Mouse (Mus musculus) neural tube, embryonic 15.5 days (tissue): ENCODE measurements around the gene Otop2. TPM values are rescaled to one million over a fixed set of nuclear protein-coding genes. Genes with fewer than 3 reads are reported as not detected.

ENCODE experiments used
- ATAC-seq: fragments of 200-750 bp; cut with Nextera tagmentation; 2 replicates; pipeline ENCODE4 v1.8.0; 2017; ENCODE audit warnings: mild to moderate bottlenecking, moderate TSS enrichment, moderate library complexity; ENCODE audit not compliant: low FRiP score
- H3K27ac ChIP-seq: fragments of 300-500 bp; sonication (generic); replicated peaks from 2 replicates; pipeline ENCODE4 v1.5.1; 2015; ENCODE audit warnings: mild to moderate bottlenecking, inconsistent platforms
- H3K27me3 ChIP-seq: fragments of 300-500 bp; sonication (generic); replicated peaks from 2 replicates; pipeline ENCODE4 v1.6.1; 2015; ENCODE audit warnings: inconsistent platforms
- H3K36me3 ChIP-seq: fragments of 300-500 bp; sonication (generic); 2 replicates; pipeline ENCODE4 v1.6.1; 2015; ENCODE audit warnings: inconsistent platforms
- H3K4me1 ChIP-seq: fragments of 300-500 bp; sonication (generic); 2 replicates; pipeline ENCODE4 v1.6.1; 2015; ENCODE audit warnings: inconsistent platforms
- H3K4me2 ChIP-seq: fragments of 300-500 bp; sonication (generic); 2 replicates; pipeline ENCODE4 v1.6.1; 2015; ENCODE audit warnings: inconsistent platforms, mild to moderate bottlenecking, moderate library complexity
- H3K4me3 ChIP-seq: fragments of 300-500 bp; sonication (generic); replicated peaks from 2 replicates; pipeline ENCODE4 v1.5.1; 2015; ENCODE audit warnings: mild to moderate bottlenecking, inconsistent platforms
- H3K9ac ChIP-seq: fragments of 300-500 bp; sonication (generic); replicated peaks from 2 replicates; pipeline ENCODE4 v1.6.1; 2015; ENCODE audit warnings: mild to moderate bottlenecking, inconsistent platforms
- H3K9me3 ChIP-seq: fragments of 300-500 bp; sonication (generic); replicated peaks from 2 replicates; pipeline ENCODE4 v1.6.1; 2016; ENCODE audit warnings: inconsistent platforms
- WGBS: fragments of 180-500 bp; shearing (Covaris S2); methylation state at CpG from one replicate; pipeline ENCODE4 v1.1.7; 2015; ENCODE audit warnings: mixed read lengths; 5-methylcytosine and 5-hydroxymethylcytosine counted together
- polyA plus RNA-seq: library from polyadenylated mRNA; unstranded; fragments of >200 nt; fragmentation: Nextera tagmentation; extraction: Ambion mirVana; gene quantifications from 2 replicates; pipeline ENCODE4 v1.2.1, GENCODE M21; 2015

Gene Otop2
- polyA plus RNA-seq, 1 experiment from 2014 or later: 0.15 TPM

DNA sequence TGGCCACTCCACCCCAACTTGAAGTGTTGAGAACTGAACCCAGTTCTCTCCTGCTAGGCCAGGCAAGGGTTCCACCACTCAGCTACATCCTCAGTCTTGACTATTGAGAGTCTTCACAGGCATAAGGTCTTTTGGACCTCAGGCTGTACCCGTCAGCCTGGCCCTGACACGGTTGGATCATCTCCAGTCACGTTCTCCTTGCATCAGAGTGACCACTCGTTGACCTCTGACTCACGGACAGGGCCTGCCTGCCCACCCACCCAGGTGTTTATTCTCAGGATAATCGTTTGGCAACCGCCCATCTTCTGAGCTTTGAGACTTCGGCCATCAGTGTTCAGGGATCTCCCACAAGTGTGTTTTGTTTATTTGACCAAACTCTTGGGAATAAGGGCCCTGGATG, 3.8 kb upstream of the Otop2 start:
- Histone ChIP-seq H3K27ac (no peak overlapping the region), H3K4me1 (peaks cover 4% of the 10 kb centered on the region; the same call in 1 of the 2 replicates), H3K36me3 (no peaks in the 10 kb centered on the region), H3K4me3 (no peak overlapping the region), H3K27me3 (peaks cover 5% of the 10 kb centered on the region), H3K4me2 (no peak overlapping the region), H3K9ac (no peak overlapping the region), H3K9me3 (no peaks in the 10 kb centered on the region)
- WGBS: 81% methylated on average over 8 of the region's 8 CpGs
- ATAC-seq: no peak

- no peak overlapping the region for H3K9ac ChIP-seq
Observed at GRCm38 (mm10) chr11:115308781-115309180, 1.8 kb downstream of the Otop2 start.

DNA sequence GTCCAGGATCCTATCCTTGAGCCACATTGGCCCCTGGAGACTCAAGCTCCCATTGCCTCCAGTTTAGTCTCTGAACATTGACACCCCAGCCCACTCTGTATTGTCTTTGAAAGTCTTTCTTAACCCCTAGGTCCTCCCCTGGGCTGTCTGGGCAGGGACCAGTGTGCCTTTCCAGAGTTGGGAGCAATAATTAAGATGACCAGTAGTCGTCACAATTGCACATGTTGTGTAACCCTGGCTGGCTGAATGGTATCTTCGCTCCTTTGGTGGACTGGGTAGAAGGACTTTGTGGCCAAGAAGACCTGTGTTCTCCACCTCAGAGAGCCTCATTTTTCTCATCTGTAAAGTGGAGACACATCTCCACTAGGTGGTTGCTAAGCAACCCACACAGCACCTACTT, 7.3 kb downstream of the Otop2 start:
- WGBS: 48% methylated on average over 2 of the region's 2 CpGs

More at GRCm38 (mm10) chr11:115308781-115309180, 1.8 kb downstream of the Otop2 start:
- H3K27me3 ChIP-seq: peaks cover 14% of the 10 kb centered on the region
- H3K9me3 ChIP-seq: no peaks in the 10 kb centered on the region
- peaks cover 4% of the 10 kb centered on the region; the same call in 1 of the 2 replicates for H3K4me1 ChIP-seq
- no peaks in the 10 kb centered on the region for H3K36me3 ChIP-seq
- 57% methylated on average over 1 of the region's 1 CpGs for WGBS
- no peak overlapping the region for H3K4me3 ChIP-seq
- no peak overlapping the region for H3K27ac ChIP-seq
- no peak overlapping the region for H3K4me2 ChIP-seq
- no peak for ATAC-seq

GRCm38 (mm10) chr11:115317204-115317603, 10.2 kb downstream of the Otop2 start:
- Histone ChIP-seq H3K27me3 (peaks cover 92% of the 10 kb centered on the region), H3K9ac (no peak overlapping the region), H3K4me2 (no peak overlapping the region), H3K27ac (no peak overlapping the region), H3K4me3 (no peak overlapping the region), H3K4me1 (peaks cover 26% of the 10 kb centered on the region), H3K36me3 (no peaks in the 10 kb centered on the region), H3K9me3 (no peaks in the 10 kb centered on the region)
- no peak for ATAC-seq
- 69% methylated on average over 7 of the region's 7 CpGs for WGBS

More for the DNA sequence above, 7.3 kb downstream of the Otop2 start:
- Histone ChIP-seq H3K27ac (no peak overlapping the region), H3K27me3 (peaks cover 67% of the 10 kb centered on the region), H3K9me3 (no peaks in the 10 kb centered on the region), H3K9ac (no peak overlapping the region), H3K36me3 (no peaks in the 10 kb centered on the region), H3K4me2 (no peak overlapping the region), H3K4me1 (peaks cover 12% of the 10 kb centered on the region), H3K4me3 (no peak overlapping the region)
- no peak for ATAC-seq

DNA sequence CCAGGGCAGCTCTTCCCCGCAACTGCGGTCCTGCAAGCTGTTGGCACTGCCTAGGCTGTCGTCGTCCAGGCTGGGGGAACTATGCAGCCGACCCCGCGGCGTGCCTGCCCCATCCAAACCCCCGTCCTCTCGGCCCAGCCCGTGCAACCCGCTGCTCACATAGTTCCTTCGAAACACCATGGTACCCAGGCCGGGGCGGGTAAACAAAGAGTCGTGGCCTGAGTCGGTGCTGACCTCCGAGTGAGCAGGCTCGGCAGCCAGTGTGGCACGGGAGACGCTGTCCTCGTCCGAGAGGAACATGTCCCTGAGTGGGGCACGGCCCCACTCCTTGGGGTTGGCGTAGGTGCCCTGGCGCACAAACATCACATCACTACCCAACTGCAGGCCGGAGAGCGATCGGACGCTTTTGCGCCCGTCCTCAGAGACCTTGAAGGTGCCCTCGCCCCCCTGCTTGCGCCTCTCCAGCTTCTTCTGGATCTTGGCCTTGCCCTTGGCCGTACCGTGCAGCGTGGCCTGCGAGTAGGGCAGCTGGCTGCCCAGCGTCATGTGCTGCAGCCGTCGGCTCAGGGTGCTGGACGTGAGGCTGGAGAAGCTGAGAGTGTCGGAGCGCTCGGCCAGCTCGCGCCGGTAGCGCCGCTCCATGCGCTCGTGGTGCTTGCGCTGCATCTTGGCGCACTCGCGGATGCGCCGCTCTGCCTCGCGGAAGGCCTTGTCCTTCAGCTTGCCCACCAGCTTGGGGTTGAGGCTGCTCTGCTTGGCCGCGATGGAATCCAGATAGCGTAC, 11.5 kb downstream of the Otop2 start:
- H3K4me3 ChIP-seq: no peak overlapping the region
- peaks cover 36% of the 10 kb centered on the region for H3K4me1 ChIP-seq
- 4% methylated on average over 63 of the region's 63 CpGs for WGBS
- H3K36me3 ChIP-seq: no peaks in the 10 kb centered on the region
- H3K27me3 ChIP-seq: peaks cover 96% of the 10 kb centered on the region
- no peaks in the 10 kb centered on the region for H3K9me3 ChIP-seq
- H3K27ac ChIP-seq: no peak overlapping the region
- no peak for ATAC-seq
- 0 out of 2 replicates have a peak overlapping the region, but pooled peaks have one; percentile 17 for H3K9ac ChIP-seq
- H3K4me2 ChIP-seq: peak overlapping the region; percentile 23; the same call in 1 of the 2 replicates

- no peak for ATAC-seq
- H3K27me3 ChIP-seq: peaks cover 100% of the 10 kb centered on the region
Observed at GRCm38 (mm10) chr11:115319704-115320383, 12.9 kb downstream of the Otop2 start.

GRCm38 (mm10) chr11:115321906-115322693, 15.1 kb downstream of the Otop2 start, which contains the start of gene Ush1g:
Gene Ush1g, minus strand, starts transcription at chr11:115322041.
- peak within 1 kb of the TSS; percentile 38 for H3K4me2 ChIP-seq
- peak; percentile 55; the same call in 1 of the 2 replicates for ATAC-seq
- no peak within 1 kb of the TSS for H3K9ac ChIP-seq
- H3K36me3 ChIP-seq: no peaks in the 10 kb centered on the region
- H3K27ac ChIP-seq: no peak within 1 kb of the TSS
- H3K27me3 ChIP-seq: peaks cover 93% of the 10 kb centered on the region
- WGBS: 5% methylated on average over 35 of the region's 35 CpGs
- H3K4me3 ChIP-seq: peak within 1 kb of the TSS; percentile 18; the same call in 1 of the 2 replicates
- no peaks in the 10 kb centered on the region for H3K9me3 ChIP-seq
- H3K4me1 ChIP-seq: peaks cover 38% of the 10 kb centered on the region

More at GRCm38 (mm10) chr11:115319704-115320383, 12.9 kb downstream of the Otop2 start:
- Histone ChIP-seq H3K9me3 (no peaks in the 10 kb centered on the region), H3K27ac (no peak overlapping the region), H3K4me2 (no peak overlapping the region), H3K36me3 (no peaks in the 10 kb centered on the region), H3K4me1 (peaks cover 38% of the 10 kb centered on the region), H3K4me3 (no peak overlapping the region), H3K9ac (no peak overlapping the region)
- WGBS: 6% methylated on average over 18 of the region's 18 CpGs

GRCm38 (mm10) chr11:115323354-115323753, 16.4 kb downstream of the Otop2 start:
- Histone ChIP-seq H3K36me3 (no peaks in the 10 kb centered on the region), H3K9me3 (no peaks in the 10 kb centered on the region), H3K4me1 (peaks cover 33% of the 10 kb centered on the region), H3K27ac (no peak overlapping the region), H3K4me2 (peak overlapping the region; percentile 38; the same call in 1 of the 2 replicates), H3K9ac (no peak overlapping the region), H3K4me3 (0 out of 2 replicates have a peak overlapping the region, but pooled peaks have one; percentile 12), H3K27me3 (peaks cover 82% of the 10 kb centered on the region)
- ATAC-seq: no peak
- 16% methylated on average over 32 of the region's 32 CpGs for WGBS

DNA sequence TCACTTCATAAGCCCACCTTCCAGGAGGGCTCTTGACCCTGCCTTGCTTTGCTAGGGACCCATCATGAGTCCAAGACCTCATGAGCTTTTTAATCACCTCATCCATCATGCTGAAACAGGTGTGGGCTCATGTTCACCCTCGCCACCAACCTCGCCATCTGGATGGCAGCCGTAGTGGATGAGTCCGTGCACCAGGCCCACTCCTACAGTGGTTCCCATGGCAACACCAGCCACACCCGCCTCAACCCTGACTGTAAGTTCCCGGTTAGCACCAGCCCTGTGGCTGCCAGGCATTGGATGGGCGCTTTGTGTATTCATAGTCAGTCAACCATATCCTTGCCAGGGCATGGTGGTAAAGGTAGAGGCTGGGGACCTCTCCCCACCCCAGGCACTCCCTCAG, 19.8 kb downstream of the Otop2 start:
- H3K27me3 ChIP-seq: peaks cover 60% of the 10 kb centered on the region
- 68% methylated on average over 7 of the region's 7 CpGs for WGBS

DNA sequence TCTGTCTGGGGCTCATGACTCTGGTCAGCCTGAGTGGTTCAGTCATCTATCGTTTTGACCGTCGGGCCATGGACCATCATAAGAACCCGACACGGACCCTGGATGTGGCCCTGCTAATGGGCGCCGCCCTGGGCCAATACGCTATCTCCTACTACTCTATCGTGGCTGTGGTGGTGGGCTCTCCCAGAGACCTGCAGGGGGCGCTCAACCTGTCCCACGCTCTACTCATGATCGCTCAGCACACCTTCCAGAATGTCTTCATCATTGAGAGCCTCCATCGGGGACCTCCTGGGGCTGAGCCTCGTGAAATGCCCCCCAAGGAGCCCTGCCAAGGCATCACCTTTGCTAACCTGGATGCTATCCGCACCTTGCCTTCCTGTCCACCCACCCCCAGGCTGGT, 22.4 kb downstream of the Otop2 start:
- Histone ChIP-seq H3K4me3 (no peak overlapping the region), H3K27me3 (peaks cover 40% of the 10 kb centered on the region), H3K9ac (no peak overlapping the region), H3K4me1 (peaks cover 4% of the 10 kb centered on the region), H3K4me2 (no peak overlapping the region), H3K9me3 (no peaks in the 10 kb centered on the region), H3K27ac (no peak overlapping the region), H3K36me3 (no peaks in the 10 kb centered on the region)
- WGBS: 83% methylated on average over 15 of the region's 15 CpGs
- no peak for ATAC-seq

More for the DNA sequence above, 19.8 kb downstream of the Otop2 start:
- H3K9me3 ChIP-seq: no peaks in the 10 kb centered on the region
- peaks cover 17% of the 10 kb centered on the region for H3K4me1 ChIP-seq
- no peak overlapping the region for H3K27ac ChIP-seq
- H3K4me2 ChIP-seq: no peak overlapping the region
- H3K36me3 ChIP-seq: no peaks in the 10 kb centered on the region
- H3K4me3 ChIP-seq: no peak overlapping the region
- no peak overlapping the region for H3K9ac ChIP-seq
- no peak for ATAC-seq

DNA sequence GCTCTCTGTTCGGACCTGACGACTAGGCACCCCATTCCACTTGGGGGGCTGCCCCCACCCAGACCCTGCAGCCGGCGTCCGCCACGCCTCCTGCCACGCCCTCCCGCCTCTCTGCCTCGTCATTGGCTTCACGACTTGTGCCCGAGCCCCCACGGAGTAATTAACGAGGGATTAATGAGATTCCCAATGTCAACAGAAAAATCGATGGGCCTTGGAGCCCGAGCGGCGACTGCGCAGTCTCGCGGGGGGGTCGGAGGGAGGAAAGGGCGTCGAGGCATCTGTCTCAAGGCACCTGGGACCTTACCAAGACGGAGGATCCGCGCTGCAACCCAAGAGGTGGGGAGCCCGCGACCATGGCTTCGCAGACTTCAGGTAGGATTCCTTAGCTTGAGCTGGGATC, 27.6 kb downstream of the Otop2 start, which contains the start of gene Otop3:
Gene Otop3 (plus strand): TSS at position 201 of the 400 bp plus-strand sequence.
- H3K4me1 ChIP-seq: peaks cover 15% of the 10 kb centered on the region
- H3K27ac ChIP-seq: no peak within 1 kb of the TSS
- 2% methylated on average over 29 of the region's 29 CpGs for WGBS
- ATAC-seq: peak; percentile 34; the same call in 1 of the 2 replicates
- H3K27me3 ChIP-seq: peaks cover 34% of the 10 kb centered on the region
- peak within 1 kb of the TSS; percentile 34; the same call in 1 of the 2 replicates for H3K9ac ChIP-seq
- H3K4me3 ChIP-seq: peak within 1 kb of the TSS; percentile 34
- H3K9me3 ChIP-seq: no peaks in the 10 kb centered on the region
- no peaks in the 10 kb centered on the region for H3K36me3 ChIP-seq
- peak within 1 kb of the TSS; percentile 65 for H3K4me2 ChIP-seq
